Mouse (Mus musculus): ENCODE data around the gene Snrnp25.

Snrnp25 gene

DNA sequence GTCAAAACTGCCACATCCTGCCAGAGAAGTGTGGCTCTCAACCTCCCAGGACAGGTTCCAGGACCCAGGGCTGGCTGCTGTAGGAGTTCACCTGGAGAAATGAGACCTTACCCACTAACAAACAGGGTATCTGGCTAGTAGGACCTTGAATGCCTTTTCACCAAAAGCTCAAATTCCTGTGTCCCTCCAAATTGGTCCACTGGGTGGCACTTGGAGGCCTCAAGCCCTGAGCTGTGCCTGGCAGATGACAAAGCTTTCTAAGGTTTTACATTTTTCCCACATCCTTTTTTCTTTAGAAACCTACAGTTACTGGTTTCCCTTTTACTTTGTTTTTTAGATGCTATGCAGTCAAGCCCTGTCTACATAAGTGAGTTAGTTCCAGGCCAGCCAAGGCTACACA lies 41.9 kb downstream of the Snrnp25 start:
- DNase-seq = peak; percentile 47

DNA sequence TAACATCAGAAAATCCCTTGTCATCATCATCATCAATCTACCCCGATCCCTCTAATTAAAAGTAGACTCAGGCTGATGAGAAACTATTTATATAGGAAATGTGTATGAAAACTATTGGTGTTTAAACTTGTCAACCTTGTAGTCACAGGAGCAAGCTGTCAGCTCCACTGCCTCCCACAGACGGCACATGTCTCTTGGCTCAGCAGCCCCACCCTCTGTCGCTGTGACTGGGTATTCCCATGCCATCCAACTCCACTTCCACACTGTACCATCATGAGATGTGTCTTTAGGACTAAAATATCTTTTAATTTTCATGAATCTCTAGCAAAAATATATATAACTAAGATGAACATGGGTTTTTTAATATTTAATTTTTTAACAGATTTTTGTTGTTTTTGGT lies 43.1 kb downstream of the Snrnp25 start:
- no peak for DNase-seq

GRCm38 (mm10) chr11:32250880-32251763 lies 45.9 kb downstream of the Snrnp25 start:
- no peak for DNase-seq

DNA sequence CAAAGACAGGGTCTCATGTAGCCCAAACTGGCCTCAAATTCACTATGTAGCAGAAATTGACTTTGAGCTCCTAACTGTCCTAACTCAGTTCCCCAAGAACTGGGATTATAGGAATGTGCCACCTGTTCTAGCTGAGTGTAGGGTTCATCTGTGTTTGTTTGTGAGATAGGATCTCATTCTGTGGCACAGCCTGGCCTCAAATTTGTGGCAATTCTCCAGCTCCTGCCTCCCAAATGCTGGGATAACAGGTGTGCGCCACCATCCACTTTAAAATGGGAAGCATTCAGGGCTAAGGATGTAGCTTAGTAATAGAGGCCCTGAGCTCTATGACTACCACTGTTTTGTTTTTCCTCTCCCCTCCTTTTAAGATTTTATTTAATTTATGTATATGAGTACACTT lies 47.9 kb downstream of the Snrnp25 start:
- DNase-seq = no peak

DNA sequence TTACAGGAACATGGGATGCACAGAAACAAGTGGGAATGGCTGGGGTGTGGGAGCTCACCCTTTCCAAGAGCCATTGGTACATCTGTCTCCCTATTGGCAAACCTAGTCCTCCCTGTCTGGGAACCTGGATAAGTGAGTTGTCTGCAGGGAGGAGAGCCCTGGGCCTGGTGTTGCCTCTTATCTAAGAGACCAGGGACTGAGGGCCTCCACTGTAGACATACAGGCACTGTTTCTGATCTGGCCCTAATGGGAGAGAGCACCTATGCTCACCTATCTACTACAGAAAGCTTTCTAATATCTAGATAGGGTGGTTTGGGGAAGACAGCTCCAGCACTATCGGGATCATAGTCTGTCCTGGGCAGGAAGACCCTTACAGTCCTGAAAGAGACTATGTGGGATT lies 50.9 kb downstream of the Snrnp25 start:
- DNase-seq = no peak

DNA sequence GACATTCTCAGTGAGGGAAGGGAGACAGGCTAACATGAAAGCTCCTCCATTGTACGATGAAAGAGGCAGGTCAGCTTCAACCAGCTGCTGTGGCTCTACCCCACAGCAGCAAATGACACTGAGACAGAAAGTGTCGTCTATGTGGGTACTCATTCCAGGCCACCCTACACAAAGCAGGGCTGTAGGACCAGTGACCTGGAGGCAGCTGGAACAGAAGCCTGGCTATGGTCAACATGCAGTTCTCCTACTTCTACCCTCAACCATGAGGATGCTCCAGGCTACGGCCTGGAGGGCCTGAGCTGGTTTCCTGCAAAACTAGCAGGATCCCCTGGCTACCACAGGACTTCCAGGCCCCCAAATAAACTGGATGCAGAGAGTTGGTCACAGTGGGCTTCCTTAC lies 51.4 kb downstream of the Snrnp25 start:
- no peak for DNase-seq

Measured in thymus, postnatal 25 days (tissue).